Mouse (Mus musculus) effector memory CD4-positive, alpha-beta T cell, adult 7 months (primary cell): ENCODE data around the gene Mars. TPM values are rescaled to one million over a fixed set of nuclear protein-coding genes. Genes with fewer than 3 reads are reported as not detected.

Source experiments
- polyA plus RNA-seq: library from polyadenylated mRNA; unstranded; fragments of 100-300 nt; shearing (Covaris generic); gene quantifications from one replicate; pipeline ENCODE4 v1.2.1, GENCODE M21; 2017

Gene Mars
- polyA plus RNA-seq, result 59.8 TPM

GRCm38 (mm10) chr10:127311476-127312355, at the start of gene Mars:
Gene Mars (minus strand): TSS chr10:127311786.

GRCm38 (mm10) chr10:127353909-127354895, 42.6 kb upstream of the Mars start, which contains the start of gene Inhbe:
Gene Inhbe (minus strand): TSS chr10:127354411.

GRCm38 (mm10) chr10:127341891-127342639, 30.5 kb upstream of the Mars start, which contains the start of gene Gli1:
Gene Gli1 (minus strand): TSS chr10:127341974.

GRCm38 (mm10) chr10:127321621-127322020, 10.0 kb upstream of the Mars start, which contains the start of gene Arhgap9:
Gene Arhgap9 (plus strand): TSS chr10:127321964.

GRCm38 (mm10) chr10:127288800-127289572, 22.6 kb downstream of the Mars start, which contains the start of gene Mbd6:
Gene Mbd6 (minus strand): TSS chr10:127289018.

GRCm38 (mm10) chr10:127266112-127267091, 45.2 kb downstream of the Mars start, which contains the start of gene Dctn2:
Gene Dctn2 (plus strand): TSS chr10:127266368.

GRCm38 (mm10) chr10:127262548-127263398, 48.8 kb downstream of the Mars start, which contains the start of gene Kif5a:
Gene Kif5a (minus strand): TSS chr10:127263348.

Other genes starting within 250 kb of the Mars start
- gene Cdk4, start 248.3 kb downstream of the Mars start, polyA plus RNA-seq, result 188 TPM
- gene Tspan31, start 241.5 kb downstream of the Mars start, polyA plus RNA-seq, result 142 TPM
- gene Agap2, start 236.5 kb downstream of the Mars start, polyA plus RNA-seq, result 13.2 TPM
- gene Os9, start 190.7 kb downstream of the Mars start, polyA plus RNA-seq, result 197 TPM
- 801 TPM for gene B4galnt1, start 146.6 kb downstream of the Mars start, polyA plus RNA-seq
- gene Slc26a10, start 131.1 kb downstream of the Mars start, polyA plus RNA-seq, result 11.3 TPM
- gene Arhgef25, start 121.7 kb downstream of the Mars start, polyA plus RNA-seq, result not detected
- 90.2 TPM for gene Dtx3, start 116.1 kb downstream of the Mars start, polyA plus RNA-seq
- 26.3 TPM for gene Pip4k2c, start 100.2 kb downstream of the Mars start, polyA plus RNA-seq
- gene Kif5a, start 48.4 kb downstream of the Mars start, polyA plus RNA-seq, result 0.06 TPM
- gene Dctn2, start 45.4 kb downstream of the Mars start, polyA plus RNA-seq, result 69.5 TPM
- 3.4 TPM for gene Mbd6, start 22.8 kb downstream of the Mars start, polyA plus RNA-seq
- 174 TPM for gene Arhgap9, start 10.2 kb upstream of the Mars start, polyA plus RNA-seq
- not detected for gene Gli1, start 30.2 kb upstream of the Mars start, polyA plus RNA-seq
- gene Inhbe, start 42.6 kb upstream of the Mars start, polyA plus RNA-seq, result not detected
- gene Inhbc, start 58.6 kb upstream of the Mars start, polyA plus RNA-seq, result not detected
- gene R3hdm2, start 68.5 kb upstream of the Mars start, polyA plus RNA-seq, result 34.5 TPM
- gene Stac3, start 189.9 kb upstream of the Mars start, polyA plus RNA-seq, result not detected
- gene Ndufa4l2, start 203.2 kb upstream of the Mars start, polyA plus RNA-seq, result not detected
- gene Shmt2, start 210.7 kb upstream of the Mars start, polyA plus RNA-seq, result 63.9 TPM
- gene Nxph4, start 222.8 kb upstream of the Mars start, polyA plus RNA-seq, result not detected